ENCODE assay signal across 26 mouse cellular contexts in the genomic region with DNA sequence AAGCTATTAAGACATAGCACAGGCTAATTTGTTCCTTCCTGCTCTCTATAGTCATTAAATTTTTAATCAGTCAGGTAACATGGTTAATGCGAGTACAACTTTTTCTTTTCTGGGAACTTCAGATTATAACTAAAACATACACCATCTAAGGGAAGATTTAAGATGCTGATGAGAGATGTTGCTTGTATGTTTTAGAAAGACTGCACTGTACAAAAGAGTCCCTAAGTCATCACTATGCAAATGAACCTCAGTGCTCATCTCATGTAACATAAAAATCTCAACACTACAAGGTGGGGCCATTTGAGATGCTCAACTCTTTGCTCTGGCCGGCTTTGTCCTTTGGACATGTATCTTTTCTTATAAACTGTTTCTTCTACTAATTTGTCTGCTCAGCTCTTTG.
"Had no signal": no experiment of that assay in that cellular context is flagged by ENCODE, and none has a peak within 500 bp of the region (broad histone marks: within the 10 kb centered on the region; RNA-seq: fewer than 3 reads in every experiment).

No protein-coding gene starts in this region.

- H3K9me3 ChIP-seq: heart, embryonic 13.5 days; heart, embryonic 15.5 days; hindbrain, embryonic 12.5 days; intestine, embryonic 15.5 days; kidney, embryonic 15.5 days; limb, embryonic 13.5 days; limb, embryonic 15.5 days; liver, embryonic 12.5 days had no signal

- DNase-seq: gastrocnemius, postnatal 14 days; gastrocnemius, postnatal 36 days; heart, adult 11 months; heart, postnatal 14 days; heart, postnatal 36 days; kidney, adult 2 months; kidney, adult 9 months; kidney, postnatal 14 days; kidney, postnatal 36 days; layer of hippocampus, adult 9-11 months; layer of hippocampus, postnatal 36 days; left cerebral cortex, postnatal 4 days had no signal

- H3K27me3 ChIP-seq: heart, embryonic 13.5 days; heart, embryonic 15.5 days; hindbrain, embryonic 12.5 days; intestine, embryonic 15.5 days; kidney, embryonic 15.5 days; limb, embryonic 13.5 days; limb, embryonic 15.5 days; liver, embryonic 12.5 days had no signal

- H3K36me3 ChIP-seq: heart, embryonic 13.5 days; heart, embryonic 15.5 days; hindbrain, embryonic 12.5 days; intestine, embryonic 15.5 days; kidney, embryonic 15.5 days; limb, embryonic 13.5 days; limb, embryonic 15.5 days; liver, embryonic 12.5 days had no signal

- H3K9ac ChIP-seq: heart, embryonic 13.5 days; heart, embryonic 15.5 days; hindbrain, embryonic 12.5 days; hindbrain, embryonic 14.5 days; intestine, embryonic 15.5 days; kidney, embryonic 15.5 days; limb, embryonic 13.5 days; limb, embryonic 15.5 days; liver, embryonic 12.5 days; liver, embryonic 14.5 days had no signal

- H3K4me3 ChIP-seq: heart, embryonic 13.5 days; heart, embryonic 15.5 days; hindbrain, embryonic 12.5 days; intestine, embryonic 15.5 days; kidney, embryonic 15.5 days; limb, embryonic 13.5 days; limb, embryonic 15.5 days; liver, embryonic 12.5 days had no signal

- ATAC-seq: hindbrain, embryonic 16.5 days; intestine, embryonic 15.5 days; intestine, postnatal 0 days; liver, embryonic 12.5 days had no signal

- H3K4me1 ChIP-seq: heart, embryonic 13.5 days; heart, embryonic 15.5 days; hindbrain, embryonic 12.5 days; intestine, embryonic 15.5 days; kidney, embryonic 15.5 days; limb, embryonic 13.5 days; limb, embryonic 15.5 days; liver, embryonic 12.5 days had no signal

- H3K27ac ChIP-seq: heart, embryonic 13.5 days; heart, embryonic 15.5 days; hindbrain, embryonic 12.5 days; hindbrain, embryonic 14.5 days; intestine, embryonic 15.5 days; kidney, embryonic 15.5 days; kidney, postnatal 0 days; limb, embryonic 13.5 days; limb, embryonic 15.5 days; liver, embryonic 12.5 days; liver, embryonic 14.5 days had no signal

- H3K4me2 ChIP-seq: heart, embryonic 11.5 days; heart, embryonic 13.5 days; heart, embryonic 15.5 days; hindbrain, embryonic 12.5 days; hindbrain, embryonic 14.5 days; intestine, embryonic 15.5 days; kidney, embryonic 15.5 days; limb, embryonic 13.5 days; limb, embryonic 15.5 days; liver, embryonic 12.5 days had no signal
